Mouse (Mus musculus) liver, adult 2 months (tissue): Measurements from ENCODE around the gene Gast.

Experiments used
- CTCF ChIP-seq: fragments of 200-500 bp; IDR thresholded peaks from 2 replicates; pipeline ENCODE4 v1.5.1; 2011; ENCODE audit warnings: low read depth, low read length, control low read depth
- POLR2A ChIP-seq: fragments of 200-500 bp; IDR thresholded peaks from 2 replicates; pipeline ENCODE4 v1.6.1; 2011; ENCODE audit warnings: low read length, control low read depth; ENCODE audit not compliant: insufficient read depth; ENCODE audit errors: extremely low read depth

DNA sequence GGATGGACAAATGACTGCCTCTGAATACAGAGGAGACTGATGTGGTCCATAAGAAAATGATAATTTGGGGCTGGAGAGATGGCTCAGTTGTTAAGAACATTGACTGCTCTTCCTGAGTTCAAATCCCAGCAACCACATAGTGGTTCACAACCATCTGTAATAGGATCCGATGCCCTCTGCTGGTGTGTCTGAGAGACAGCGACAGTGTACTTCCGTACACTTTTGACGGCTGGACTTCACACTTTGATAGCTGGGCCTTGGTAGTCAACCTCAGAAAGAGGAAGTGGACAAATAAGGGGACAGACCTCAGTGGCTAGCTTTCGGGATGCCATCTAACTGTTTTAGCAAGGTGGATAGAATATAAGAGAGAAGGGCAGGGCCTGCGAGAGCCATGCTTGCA, 26.0 kb downstream of the Gast start:
- TF ChIP-seq POLR2A: no peak
- no peak for TF ChIP-seq CTCF
